Mouse (Mus musculus): ENCODE measurements around the gene Gm17490. TPM values are rescaled to one million over a fixed set of nuclear protein-coding genes. Genes with fewer than 3 reads are reported as not detected.

The Gm17490 gene
- polyA plus RNA-seq, 1 experiment from 2014 or later: not detected

GRCm38 (mm10) chr2:11642451-11642941 is 16.4 kb upstream of the Gm17490 start, which contains the start of gene Il2ra:
Il2ra (plus strand) TSS chr2:11642807.
- H3K27me3 ChIP-seq (ENCODE audit: control insufficient read depth, insufficient read depth, low read length): no peaks in the 10 kb centered on the region
- no peaks in the 10 kb centered on the region for H3K9me3 ChIP-seq (replicated peaks; ENCODE audit: control insufficient read depth, low read length)
- WGBS: 87% methylated on average over 3 of the region's 3 CpGs
- H3K9ac ChIP-seq (ENCODE audit: low read length): no peak within 1 kb of the TSS
- ATAC-seq (ENCODE audit: insufficient read depth, low FRiP score): no peak
- no peaks in the 10 kb centered on the region for H3K36me3 ChIP-seq (ENCODE audit: control insufficient read depth, insufficient read depth, low read length)
- H3K4me1 ChIP-seq (ENCODE audit: control insufficient read depth, insufficient read depth, low read length): no peaks in the 10 kb centered on the region
- H3K4me3 ChIP-seq (replicated peaks; ENCODE audit: low read length): no peak within 1 kb of the TSS
- H3K27ac ChIP-seq (ENCODE audit: low read length): no peak within 1 kb of the TSS
- no peak within 1 kb of the TSS for H3K4me2 ChIP-seq (ENCODE audit: low read depth, low read length)

DNA sequence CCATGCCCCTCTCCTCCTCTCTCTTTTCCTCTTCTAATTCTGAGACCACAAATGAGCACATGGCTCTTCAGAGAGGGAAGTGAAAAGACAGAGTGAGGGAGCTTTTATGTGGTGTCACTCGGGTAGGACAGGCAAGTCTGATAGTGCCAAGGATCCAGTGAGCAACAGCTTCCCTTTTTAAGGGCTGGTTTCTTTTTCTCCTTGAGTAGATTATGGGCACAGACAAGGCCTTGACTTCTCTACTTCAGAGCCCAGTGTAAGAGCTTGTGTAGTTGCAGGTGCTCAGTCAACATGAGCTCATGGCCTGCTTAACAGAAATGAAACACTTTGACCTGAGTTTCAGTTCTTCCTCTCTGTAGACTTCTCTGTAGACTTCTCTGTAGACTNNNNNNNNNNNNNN is 11.1 kb upstream of the Gm17490 start:
- H3K36me3 ChIP-seq (ENCODE audit: control insufficient read depth, insufficient read depth, low read length): no peaks in the 10 kb centered on the region
- no peak overlapping the region for H3K4me3 ChIP-seq (replicated peaks; ENCODE audit: low read length)
- ATAC-seq (ENCODE audit: insufficient read depth, low FRiP score): no peak
- no peaks in the 10 kb centered on the region for H3K9me3 ChIP-seq (replicated peaks; ENCODE audit: control insufficient read depth, low read length)
- H3K27ac ChIP-seq (ENCODE audit: low read length): no peak overlapping the region
- no peak overlapping the region for H3K9ac ChIP-seq (ENCODE audit: low read length)
- H3K27me3 ChIP-seq (ENCODE audit: control insufficient read depth, insufficient read depth, low read length): no peaks in the 10 kb centered on the region
- H3K4me1 ChIP-seq (ENCODE audit: control insufficient read depth, insufficient read depth, low read length): no peaks in the 10 kb centered on the region
- H3K4me2 ChIP-seq (ENCODE audit: low read depth, low read length): no peak overlapping the region
- 61% methylated on average over 1 of the region's 1 CpGs for WGBS

DNA sequence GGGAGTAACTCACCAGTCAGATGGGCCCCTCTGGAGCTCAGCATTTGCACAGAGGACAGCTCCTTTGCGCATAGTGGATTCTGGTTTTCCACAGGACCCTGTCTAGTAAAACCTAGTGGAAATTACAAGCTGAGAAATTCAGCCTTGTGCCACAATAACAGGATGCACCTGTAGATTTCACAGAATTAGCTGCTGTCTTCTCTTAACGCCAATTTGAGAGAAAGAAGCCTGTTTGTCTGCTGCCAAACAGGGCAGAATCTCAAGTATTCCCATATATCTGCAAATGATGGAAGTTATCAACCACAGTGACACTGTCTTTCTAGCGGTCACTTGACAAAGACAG is 10.0 kb upstream of the Gm17490 start:
- no peak overlapping the region for H3K27ac ChIP-seq (ENCODE audit: low read length)
- H3K4me2 ChIP-seq (ENCODE audit: low read depth, low read length): no peak overlapping the region
- no peak overlapping the region for H3K4me3 ChIP-seq (replicated peaks; ENCODE audit: low read length)
- no peaks in the 10 kb centered on the region for H3K27me3 ChIP-seq (ENCODE audit: control insufficient read depth, insufficient read depth, low read length)
- ATAC-seq (ENCODE audit: insufficient read depth, low FRiP score): no peak
- no peaks in the 10 kb centered on the region for H3K9me3 ChIP-seq (replicated peaks; ENCODE audit: control insufficient read depth, low read length)
- no peak overlapping the region for H3K9ac ChIP-seq (ENCODE audit: low read length)
- H3K36me3 ChIP-seq (ENCODE audit: control insufficient read depth, insufficient read depth, low read length): no peaks in the 10 kb centered on the region
- 61% methylated on average over 3 of the region's 3 CpGs for WGBS
- H3K4me1 ChIP-seq (ENCODE audit: control insufficient read depth, insufficient read depth, low read length): no peaks in the 10 kb centered on the region

DNA sequence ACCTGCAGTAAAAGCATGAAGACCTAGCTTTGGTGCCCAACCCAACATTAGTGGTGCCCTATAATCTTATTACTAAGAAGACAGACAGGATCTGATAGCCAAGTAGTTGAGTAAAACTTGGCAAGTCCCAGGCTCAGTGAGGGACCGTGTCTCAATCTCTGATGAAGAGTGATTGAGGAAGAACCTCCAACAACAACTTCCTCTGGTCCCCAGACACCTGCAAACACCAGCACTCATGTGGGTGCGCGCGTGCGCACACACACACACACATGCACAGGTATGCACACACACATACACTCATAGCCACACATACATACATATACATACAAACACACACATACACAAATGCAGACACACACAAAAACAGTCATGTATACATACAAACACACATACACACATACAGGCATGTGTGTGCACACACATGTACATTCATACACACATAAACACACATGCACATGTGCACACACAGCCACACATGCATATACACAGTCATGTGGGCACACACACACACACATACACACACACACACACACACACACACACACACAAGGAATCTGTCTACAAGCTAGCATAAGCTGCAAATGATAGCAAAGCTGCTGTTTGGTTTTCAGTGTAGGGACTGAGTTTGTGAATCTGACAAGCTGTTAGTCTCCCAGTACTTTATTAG is 9.5 kb upstream of the Gm17490 start:
- H3K27me3 ChIP-seq (ENCODE audit: control insufficient read depth, insufficient read depth, low read length): no peaks in the 10 kb centered on the region
- no peak overlapping the region for H3K4me2 ChIP-seq (ENCODE audit: low read depth, low read length)
- H3K9me3 ChIP-seq (replicated peaks; ENCODE audit: control insufficient read depth, low read length): no peaks in the 10 kb centered on the region
- H3K4me3 ChIP-seq (replicated peaks; ENCODE audit: low read length): no peak overlapping the region
- H3K4me1 ChIP-seq (ENCODE audit: control insufficient read depth, insufficient read depth, low read length): no peaks in the 10 kb centered on the region
- H3K27ac ChIP-seq (ENCODE audit: low read length): no peak overlapping the region
- no peaks in the 10 kb centered on the region for H3K36me3 ChIP-seq (ENCODE audit: control insufficient read depth, insufficient read depth, low read length)
- WGBS: 92% methylated on average over 5 of the region's 5 CpGs
- no peak for ATAC-seq (ENCODE audit: insufficient read depth, low FRiP score)
- H3K9ac ChIP-seq (ENCODE audit: low read length): no peak overlapping the region

DNA sequence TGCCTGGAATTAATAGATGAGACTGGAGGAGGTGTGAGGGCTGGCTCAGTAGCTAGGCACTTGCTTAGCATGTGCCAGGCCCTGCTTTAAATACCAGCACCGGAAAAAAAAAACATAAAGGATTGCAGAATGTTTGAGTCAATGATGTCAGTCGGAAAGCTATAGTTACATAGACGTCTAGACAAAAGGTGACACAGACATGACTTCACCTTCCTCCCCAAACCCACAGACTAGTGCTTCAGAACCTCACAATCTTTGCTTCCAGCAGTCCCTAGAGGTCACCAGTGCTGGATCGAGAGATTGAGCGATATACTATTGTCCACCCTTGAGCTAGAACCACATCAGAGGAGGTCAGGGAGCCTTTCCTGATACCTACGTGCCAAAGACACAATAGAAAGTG is 9.0 kb upstream of the Gm17490 start:
- Histone ChIP-seq H3K4me1 (ENCODE audit: control insufficient read depth, insufficient read depth, low read length) (no peaks in the 10 kb centered on the region), H3K27ac (ENCODE audit: low read length) (no peak overlapping the region), H3K4me2 (ENCODE audit: low read depth, low read length) (no peak overlapping the region), H3K36me3 (ENCODE audit: control insufficient read depth, insufficient read depth, low read length) (no peaks in the 10 kb centered on the region), H3K9ac (ENCODE audit: low read length) (no peak overlapping the region), H3K27me3 (ENCODE audit: control insufficient read depth, insufficient read depth, low read length) (no peaks in the 10 kb centered on the region), H3K4me3 (replicated peaks; ENCODE audit: low read length) (no peak overlapping the region), H3K9me3 (replicated peaks; ENCODE audit: control insufficient read depth, low read length) (no peaks in the 10 kb centered on the region)
- no peak for ATAC-seq (ENCODE audit: insufficient read depth, low FRiP score)
- WGBS: 81% methylated on average over 6 of the region's 6 CpGs

DNA sequence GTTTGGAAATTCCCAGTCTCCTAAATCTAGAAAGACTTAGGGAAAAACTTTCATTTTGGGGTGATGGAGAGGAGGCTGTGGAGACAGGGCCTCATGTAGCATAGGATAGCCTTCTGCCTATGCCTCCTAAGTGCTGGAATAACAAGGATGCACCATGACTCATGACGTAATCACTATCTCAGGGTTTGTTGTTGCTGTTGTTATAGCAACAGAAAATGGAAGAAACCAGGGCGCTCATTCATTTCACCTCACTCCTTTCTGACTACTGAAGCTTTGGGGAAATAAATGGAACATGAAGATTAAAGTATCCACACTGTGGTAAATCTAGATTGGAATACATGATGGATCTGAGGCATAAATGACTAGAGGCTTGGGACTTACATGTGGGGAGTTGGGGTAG is 2.3 kb downstream of the Gm17490 start:
- H3K36me3 ChIP-seq (ENCODE audit: control insufficient read depth, insufficient read depth, low read length): no peaks in the 10 kb centered on the region
- no peaks in the 10 kb centered on the region for H3K27me3 ChIP-seq (ENCODE audit: control insufficient read depth, insufficient read depth, low read length)
- no peak overlapping the region for H3K9ac ChIP-seq (ENCODE audit: low read length)
- no peaks in the 10 kb centered on the region for H3K4me1 ChIP-seq (ENCODE audit: control insufficient read depth, insufficient read depth, low read length)
- no peak overlapping the region for H3K4me3 ChIP-seq (replicated peaks; ENCODE audit: low read length)
- no peaks in the 10 kb centered on the region for H3K9me3 ChIP-seq (replicated peaks; ENCODE audit: control insufficient read depth, low read length)
- H3K4me2 ChIP-seq (ENCODE audit: low read depth, low read length): no peak overlapping the region
- no peak for ATAC-seq (ENCODE audit: insufficient read depth, low FRiP score)
- no peak overlapping the region for H3K27ac ChIP-seq (ENCODE audit: low read length)
- WGBS: 82% methylated on average over 2 of the region's 2 CpGs

DNA sequence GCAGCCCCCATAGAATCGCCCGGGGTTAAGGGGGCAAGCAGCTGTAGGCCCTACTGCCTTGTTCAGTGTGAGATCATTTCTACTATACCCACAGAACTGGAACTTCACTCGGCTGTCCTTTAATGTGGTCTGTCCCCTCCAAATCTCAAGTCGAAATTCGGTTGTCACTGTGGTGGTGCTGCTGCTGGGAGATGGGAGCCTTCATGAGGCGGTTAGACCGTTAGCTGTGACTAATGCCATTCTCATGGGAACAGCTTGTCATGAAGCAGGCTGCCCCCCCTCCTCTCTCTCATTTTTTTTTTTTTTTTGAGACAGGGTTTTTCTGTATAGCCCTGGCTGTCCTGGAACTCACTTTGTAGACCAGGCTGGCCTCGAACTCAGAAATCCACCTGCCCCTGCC is 2.9 kb downstream of the Gm17490 start:
- Histone ChIP-seq H3K4me3 (replicated peaks; ENCODE audit: low read length) (no peak overlapping the region), H3K9ac (ENCODE audit: low read length) (no peak overlapping the region), H3K36me3 (ENCODE audit: control insufficient read depth, insufficient read depth, low read length) (no peaks in the 10 kb centered on the region), H3K27ac (ENCODE audit: low read length) (no peak overlapping the region), H3K4me1 (ENCODE audit: control insufficient read depth, insufficient read depth, low read length) (no peaks in the 10 kb centered on the region), H3K9me3 (replicated peaks; ENCODE audit: control insufficient read depth, low read length) (no peaks in the 10 kb centered on the region), H3K27me3 (ENCODE audit: control insufficient read depth, insufficient read depth, low read length) (no peaks in the 10 kb centered on the region), H3K4me2 (ENCODE audit: low read depth, low read length) (no peak overlapping the region)
- 91% methylated on average over 7 of the region's 8 CpGs for WGBS
- no peak for ATAC-seq (ENCODE audit: insufficient read depth, low FRiP score)

DNA sequence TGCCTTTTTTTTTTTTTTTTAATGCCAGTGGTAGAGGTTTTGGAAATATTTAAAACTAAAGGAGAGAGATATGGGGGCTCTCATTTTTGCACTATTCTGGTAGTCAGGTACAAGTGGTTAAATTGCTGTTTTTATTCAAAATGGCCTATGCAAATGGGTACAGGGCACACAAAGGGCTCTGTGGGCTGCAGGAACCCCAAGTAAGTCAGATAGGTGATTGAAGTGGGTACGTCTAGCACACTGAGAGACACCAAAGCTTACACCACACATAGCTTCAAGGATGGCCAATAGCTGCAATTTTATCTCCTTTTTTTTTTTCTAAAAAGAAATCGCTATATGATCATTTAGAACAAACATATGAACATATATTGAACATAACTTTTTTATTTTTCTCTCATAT is 6.5 kb downstream of the Gm17490 start:
- H3K27ac ChIP-seq (ENCODE audit: low read length): no peak overlapping the region
- H3K4me3 ChIP-seq (replicated peaks; ENCODE audit: low read length): no peak overlapping the region
- WGBS: 70% methylated on average over 2 of the region's 2 CpGs
- no peak overlapping the region for H3K4me2 ChIP-seq (ENCODE audit: low read depth, low read length)
- no peaks in the 10 kb centered on the region; the same call in 1 of the 2 replicates for H3K9me3 ChIP-seq (replicated peaks; ENCODE audit: control insufficient read depth, low read length)
- ATAC-seq (ENCODE audit: insufficient read depth, low FRiP score): no peak
- H3K9ac ChIP-seq (ENCODE audit: low read length): no peak overlapping the region
- H3K4me1 ChIP-seq (ENCODE audit: control insufficient read depth, insufficient read depth, low read length): no peaks in the 10 kb centered on the region
- H3K27me3 ChIP-seq (ENCODE audit: control insufficient read depth, insufficient read depth, low read length): no peaks in the 10 kb centered on the region
- H3K36me3 ChIP-seq (ENCODE audit: control insufficient read depth, insufficient read depth, low read length): no peaks in the 10 kb centered on the region

- ATAC-seq (ENCODE audit: insufficient read depth, low FRiP score): no peak
- no peaks in the 10 kb centered on the region for H3K27me3 ChIP-seq (ENCODE audit: control insufficient read depth, insufficient read depth, low read length)
- no peaks in the 10 kb centered on the region; the same call in 1 of the 2 replicates for H3K9me3 ChIP-seq (replicated peaks; ENCODE audit: control insufficient read depth, low read length)
- 92% methylated on average over 9 of the region's 9 CpGs for whole genome bisulfite sequencing
- no peaks in the 10 kb centered on the region for H3K4me1 ChIP-seq (ENCODE audit: control insufficient read depth, insufficient read depth, low read length)
- H3K4me2 ChIP-seq (ENCODE audit: low read depth, low read length): no peak overlapping the region
- no peak overlapping the region for H3K27ac ChIP-seq (ENCODE audit: low read length)
- no peaks in the 10 kb centered on the region for H3K36me3 ChIP-seq (ENCODE audit: control insufficient read depth, insufficient read depth, low read length)
- no peak overlapping the region for H3K9ac ChIP-seq (ENCODE audit: low read length)
- H3K4me3 ChIP-seq (replicated peaks; ENCODE audit: low read length): no peak overlapping the region
Observed at GRCm38 (mm10) chr2:11616846-11617245, 9.2 kb downstream of the Gm17490 start.
